Comparison of ENCODE assay signal across 20 mouse cellular contexts in the genomic region with DNA sequence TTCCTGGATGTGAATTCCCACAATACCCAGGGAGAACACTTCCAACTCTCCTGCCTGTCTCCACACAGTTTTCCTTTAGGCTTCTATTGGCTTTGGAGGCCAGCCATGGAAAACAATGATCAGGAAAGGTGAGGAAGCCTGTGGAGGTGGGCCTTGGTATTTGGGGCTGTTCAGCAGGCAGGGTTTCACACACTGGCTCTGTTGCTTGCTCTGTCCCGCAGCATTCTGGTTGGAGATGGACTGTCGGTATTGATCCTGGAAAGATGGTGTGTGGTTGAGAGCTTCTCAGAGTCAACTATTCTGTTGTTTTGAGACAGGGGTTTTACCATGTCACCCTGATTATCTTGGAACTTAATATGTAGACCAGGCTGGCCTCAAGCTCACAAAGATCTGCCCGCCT.
DNase-seq lines count a peak whose midpoint lies in the region; ATAC-seq and TF ChIP-seq lines count a peak whose summit lies in the region.
"Had no signal": no experiment of that assay in that cellular context is flagged by ENCODE, and none has a peak within 500 bp of the region (broad histone marks: within the 10 kb centered on the region; RNA-seq: fewer than 3 reads in every experiment).

No protein-coding gene starts in this region.

- H3K27ac ChIP-seq in embryonic facial prominence, embryonic 12.5 days, result peak overlapping the region; percentile 56; the same call in 1 of the 2 replicates
- no peak overlapping the region for H3K27ac ChIP-seq in embryonic facial prominence, embryonic 10.5 days (replicated peaks)
- H3K27ac ChIP-seq in liver, adult 2 months (replicated peaks; ENCODE audit: insufficient read depth, low read depth, low read length), result peak overlapping the region; percentile 10
- H3K27ac ChIP-seq in liver, embryonic 11.5 days (ENCODE audit: low read depth, low read length), result no peak overlapping the region
- 0 out of 2 replicates have a peak overlapping the region, but pooled peaks have one; percentile 0 for H3K27ac ChIP-seq in brown adipose tissue, adult 24 weeks (replicated peaks; ENCODE audit: low read depth, low read length)
- H3K27ac ChIP-seq: embryonic facial prominence, embryonic 15.5 days; gastrocnemius, adult 2 months had no signal

- TF ChIP-seq CTCF in liver, adult 2 months (IDR thresholded peaks at IDR 0.05; ENCODE audit: low read depth, low read length), result no peak

- no peak for ATAC-seq in embryonic facial prominence, embryonic 12.5 days (ENCODE audit: insufficient number of reproducible peaks, insufficient read depth, low FRiP score, low TSS enrichment)
- no peak for ATAC-seq in liver, embryonic 11.5 days (replicated peaks; ENCODE audit: low FRiP score)
- no peak for ATAC-seq in megakaryocyte, adult 5-6 weeks (ENCODE audit: poor library complexity, severe bottlenecking)
- ATAC-seq: activated CD4-positive, CD25-positive, alpha-beta regulatory T cell, adult 4 months; forebrain, embryonic 14.5 days; forebrain, postnatal 0 days; hindbrain, embryonic 16.5 days; inflammation-experienced regulatory T-cells, adult 6 months had no signal

- no peak overlapping the region for H3K4me3 ChIP-seq in embryonic facial prominence, embryonic 12.5 days
- H3K4me3 ChIP-seq in embryonic facial prominence, embryonic 10.5 days, result no peak overlapping the region
- H3K4me3 ChIP-seq in liver, adult 2 months (ENCODE audit: insufficient read depth, low read depth, low read length), result no peak overlapping the region
- H3K4me3 ChIP-seq in liver, embryonic 11.5 days (ENCODE audit: low read depth, low read length), result no peak overlapping the region
- H3K4me3 ChIP-seq in brown adipose tissue, adult 24 weeks (ENCODE audit: insufficient read depth, low read depth, low read length), result no peak overlapping the region
- H3K4me3 ChIP-seq: embryonic facial prominence, embryonic 15.5 days; gastrocnemius, adult 2 months; hindbrain, embryonic 13.5 days had no signal

- H3K4me2 ChIP-seq in embryonic facial prominence, embryonic 12.5 days (replicated peaks), result no peak overlapping the region
- H3K4me2 ChIP-seq in liver, embryonic 11.5 days, result no peak overlapping the region
- H3K4me2 ChIP-seq: embryonic facial prominence, embryonic 15.5 days; heart, embryonic 11.5 days; hindbrain, embryonic 13.5 days had no signal

- H3K79me2 ChIP-seq in liver, adult 2 months (ENCODE audit: control insufficient read depth, insufficient read depth, low read length), result no peaks in the 10 kb centered on the region

- peaks cover 7% of the 10 kb centered on the region; the same call in 1 of the 2 replicates for H3K27me3 ChIP-seq in embryonic facial prominence, embryonic 12.5 days
- peaks cover 64% of the 10 kb centered on the region for H3K27me3 ChIP-seq in embryonic facial prominence, embryonic 10.5 days (replicated peaks; ENCODE audit: low read depth, poor library complexity, severe bottlenecking)
- H3K27me3 ChIP-seq in liver, adult 2 months (ENCODE audit: control insufficient read depth, insufficient read depth, low read length), result no peaks in the 10 kb centered on the region
- no peaks in the 10 kb centered on the region for H3K27me3 ChIP-seq in liver, embryonic 11.5 days (replicated peaks; ENCODE audit: control insufficient read depth, insufficient read depth, low read length)

- no peaks in the 10 kb centered on the region for H3K36me3 ChIP-seq in embryonic facial prominence, embryonic 12.5 days
- H3K36me3 ChIP-seq in embryonic facial prominence, embryonic 10.5 days (replicated peaks), result no peaks in the 10 kb centered on the region
- H3K36me3 ChIP-seq in liver, adult 2 months (ENCODE audit: control insufficient read depth, insufficient read depth, low read length), result no peaks in the 10 kb centered on the region
- no peaks in the 10 kb centered on the region for H3K36me3 ChIP-seq in liver, embryonic 11.5 days (ENCODE audit: control insufficient read depth, insufficient read depth, low read length)
- H3K36me3 ChIP-seq: embryonic facial prominence, embryonic 15.5 days; hindbrain, embryonic 13.5 days had no signal

- 0 out of 2 replicates have a peak, but pooled peaks cover 7% of the 10 kb centered on the region for H3K4me1 ChIP-seq in embryonic facial prominence, embryonic 12.5 days
- peaks cover 18% of the 10 kb centered on the region for H3K4me1 ChIP-seq in embryonic facial prominence, embryonic 10.5 days
- peaks cover 25% of the 10 kb centered on the region for H3K4me1 ChIP-seq in liver, adult 2 months (ENCODE audit: control insufficient read depth, insufficient read depth, low read length)
- H3K4me1 ChIP-seq in liver, embryonic 11.5 days (replicated peaks; ENCODE audit: control insufficient read depth, insufficient read depth, low read length), result no peaks in the 10 kb centered on the region
- peaks cover 3% of the 10 kb centered on the region; the same call in 1 of the 2 replicates for H3K4me1 ChIP-seq in brown adipose tissue, adult 24 weeks (ENCODE audit: control insufficient read depth, insufficient read depth, insufficient read length, low read length)

- DNase-seq in embryonic facial prominence, embryonic 10.5 days (ENCODE audit: low spot score), result no peak
- DNase-seq in liver, adult 2 months (ENCODE audit: extremely low read depth, low read depth, low spot score), result peak; percentile 66
- no peak for DNase-seq in liver, embryonic 11.5 days (ENCODE audit: low spot score)
- DNase-seq: cerebellum, adult 18-20 months; cerebellum, adult 9-10 months; cerebellum, postnatal 14 days; forebrain, postnatal 0 days; gastrocnemius, adult 2 months; gastrocnemius, postnatal 14 days; heart, adult 11 months had no signal

- H3K9ac ChIP-seq in embryonic facial prominence, embryonic 12.5 days, result no peak overlapping the region
- H3K9ac ChIP-seq in liver, adult 2 months (ENCODE audit: low read depth, low read length), result no peak overlapping the region
- H3K9ac ChIP-seq in liver, embryonic 11.5 days (ENCODE audit: low read depth, low read length), result no peak overlapping the region
- H3K9ac ChIP-seq: embryonic facial prominence, embryonic 15.5 days; forebrain, postnatal 0 days; hindbrain, embryonic 13.5 days had no signal

- 77% methylated on average over 3 of the region's 3 CpGs for WGBS in embryonic facial prominence, embryonic 12.5 days
- WGBS in embryonic facial prominence, embryonic 10.5 days, result 95% methylated on average over 3 of the region's 3 CpGs
- 33% methylated on average over 3 of the region's 3 CpGs for WGBS in liver, adult 2 months
- 82% methylated on average over 3 of the region's 3 CpGs for WGBS in liver, embryonic 11.5 days

- no peak for TF ChIP-seq POLR2A in liver, adult 2 months (IDR thresholded peaks at IDR 0.05; ENCODE audit: extremely low read depth, insufficient read depth, low read length)

- no peaks in the 10 kb centered on the region for H3K9me3 ChIP-seq in embryonic facial prominence, embryonic 12.5 days
- H3K9me3 ChIP-seq in embryonic facial prominence, embryonic 10.5 days, result no peaks in the 10 kb centered on the region
- no peaks in the 10 kb centered on the region for H3K9me3 ChIP-seq in liver, embryonic 11.5 days (ENCODE audit: control insufficient read depth, low read length)
- H3K9me3 ChIP-seq: embryonic facial prominence, embryonic 15.5 days; hindbrain, embryonic 13.5 days had no signal

Comparison
In these comparisons a context has a peak if more than half of its experiments do, and no peak if none do; other contexts are left out.
1. H3K27ac ChIP-seq: peak in embryonic facial prominence, embryonic 12.5 days (single experiment), liver, adult 2 months (single experiment) and brown adipose tissue, adult 24 weeks (single experiment); none in embryonic facial prominence, embryonic 10.5 days (single experiment) and liver, embryonic 11.5 days (single experiment).